8 mouse cellular contexts compared by ENCODE assay signal in genomic region chr6:88074752-88075554, GRCm38 (mm10). TPM values are rescaled to one million over a fixed set of nuclear protein-coding genes. Genes with fewer than 3 reads are reported as not detected.
DNase-seq lines count a peak whose midpoint lies in the region; ATAC-seq and TF ChIP-seq lines count a peak whose summit lies in the region.

No protein-coding gene starts in this region.

- ATAC-seq in frontal cortex, adult (ENCODE audit: low TSS enrichment) = peak; percentile 99
- ATAC-seq in lung, postnatal 0 days = peak; percentile 100

- 0 out of 2 replicates have a peak, but pooled peaks cover 4% of the 10 kb centered on the region for H3K4me1 ChIP-seq in hindbrain, embryonic 10.5 days (replicated peaks)
- no peaks in the 10 kb centered on the region for H3K4me1 ChIP-seq in lung, postnatal 0 days (ENCODE audit: insufficient read depth, low read depth, low read length)

- H3K4me3 ChIP-seq in hindbrain, embryonic 10.5 days = peak overlapping the region; percentile 60
- peak overlapping the region; percentile 36 for H3K4me3 ChIP-seq in lung, postnatal 0 days (ENCODE audit: low read depth, low read length)

- H3K27me3 ChIP-seq in hindbrain, embryonic 10.5 days (ENCODE audit: insufficient read depth, poor library complexity, severe bottlenecking) = peaks cover 27% of the 10 kb centered on the region
- no peaks in the 10 kb centered on the region for H3K27me3 ChIP-seq in lung, postnatal 0 days (replicated peaks; ENCODE audit: insufficient read depth, low read length)

- no peaks in the 10 kb centered on the region for H3K9me3 ChIP-seq in hindbrain, embryonic 10.5 days
- H3K9me3 ChIP-seq in lung, postnatal 0 days (ENCODE audit: low read length) = no peaks in the 10 kb centered on the region

- TF ChIP-seq CTCF in lung, postnatal 0 days (IDR thresholded peaks at IDR 0.05) = peak; percentile 95

- H3K4me2 ChIP-seq in lung, postnatal 0 days (replicated peaks; ENCODE audit: low read depth, low read length) = peak overlapping the region; percentile 56

- WGBS in hindbrain, embryonic 10.5 days = 5% methylated on average over 32 of the region's 32 CpGs
- WGBS in lung, postnatal 0 days = 3% methylated on average over 32 of the region's 32 CpGs

- DNase-seq in MN1 (ENCODE audit: low spot score) = peak; percentile 99
- DNase-seq in cerebellum, adult 9-10 months = peak; percentile 95
- DNase-seq in hindbrain, embryonic 10.5 days (ENCODE audit: low spot score) = peak; percentile 96
- DNase-seq in layer of hippocampus, adult 9-11 months = peak; percentile 97
- DNase-seq in lung, postnatal 0 days (ENCODE audit: low spot score) = peak; percentile 99
- peak; percentile 87 for DNase-seq in ovary, postnatal 14 days (ENCODE audit: low spot score)
- peak; percentile 93 for DNase-seq in thymus, postnatal 14 days

- H3K36me3 ChIP-seq in hindbrain, embryonic 10.5 days = no peaks in the 10 kb centered on the region
- H3K36me3 ChIP-seq in lung, postnatal 0 days (ENCODE audit: insufficient read depth, low read length) = no peaks in the 10 kb centered on the region

- H3K27ac ChIP-seq in hindbrain, embryonic 10.5 days = peak overlapping the region; percentile 93
- peak overlapping the region; percentile 86 for H3K27ac ChIP-seq in lung, postnatal 0 days (ENCODE audit: low read length)

- TF ChIP-seq EP300 in lung, postnatal 0 days (IDR thresholded peaks at IDR 0.05) = peak; percentile 84

- H3K9ac ChIP-seq in lung, postnatal 0 days (replicated peaks; ENCODE audit: low read depth) = peak overlapping the region; percentile 43

RNA-seq across cellular contexts. Expression of gene Rpn1, which starts 9.3 kb away (rescaled TPM):
- 277 and 300 TPM in 2 replicates for polyA plus RNA-seq in hindbrain, embryonic 10.5 days (2016; fragmentation: Nextera tagmentation; extraction: Ambion mirVana)
- polyA plus RNA-seq in lung, postnatal 0 days (2015; fragmentation: Nextera tagmentation; extraction: Ambion mirVana) = 209 and 226 TPM in 2 replicates

RNA-seq across cellular contexts. Expression of gene Rab7, which starts 29.9 kb away (rescaled TPM):
- 208 and 238 TPM in 2 replicates for polyA plus RNA-seq in hindbrain, embryonic 10.5 days (2016; fragmentation: Nextera tagmentation; extraction: Ambion mirVana)
- 242 and 253 TPM in 2 replicates for polyA plus RNA-seq in lung, postnatal 0 days (2015; fragmentation: Nextera tagmentation; extraction: Ambion mirVana)

Comparison
In these comparisons a context has a peak if more than half of its experiments do, and no peak if none do; other contexts are left out.
1. Peak in every context shown above with its lines: DNase-seq, ATAC-seq, H3K4me3 ChIP-seq and H3K27ac ChIP-seq.